Mouse (Mus musculus) adrenal gland, postnatal 25 days (tissue): ENCODE results near the gene Ppfia3. TPM values are rescaled to one million over a fixed set of nuclear protein-coding genes. Genes with fewer than 3 reads are reported as not detected.

ENCODE experiments used
- DNase-seq: peaks from one replicate; pipeline ENCODE4 v3.0.0; 2021; ENCODE audit warnings: mixed read lengths
- total RNA-seq: library from RNA; stranded (reverse); gene quantifications from 2 replicates; pipeline ENCODE4 v1.2.3, GENCODE M21; 2021

The Ppfia3 gene
- total RNA-seq, 1 experiment from 2014 or later, result 2.9 TPM

- DNase-seq, result no peak
Measured at GRCm38 (mm10) chr7:45343543-45343942, 23.3 kb downstream of the Ppfia3 start.

GRCm38 (mm10) chr7:45342081-45342480 is 24.7 kb downstream of the Ppfia3 start:
- DNase-seq, result no peak

GRCm38 (mm10) chr7:45341303-45341702 is 25.5 kb downstream of the Ppfia3 start:
- peak; percentile 71 for DNase-seq

GRCm38 (mm10) chr7:45340669-45341068 is 26.1 kb downstream of the Ppfia3 start:
- DNase-seq, result peak; percentile 34

- DNase-seq, result no peak
Measured at GRCm38 (mm10) chr7:45340066-45340442, 26.8 kb downstream of the Ppfia3 start.

- peak; percentile 60 for DNase-seq
Measured at GRCm38 (mm10) chr7:45339410-45340065, 27.3 kb downstream of the Ppfia3 start.

- no peak for DNase-seq
Measured at GRCm38 (mm10) chr7:45338161-45338911, 28.5 kb downstream of the Ppfia3 start.

- DNase-seq, result no peak
Measured at GRCm38 (mm10) chr7:45337469-45337868, 29.4 kb downstream of the Ppfia3 start.

GRCm38 (mm10) chr7:45336319-45336718 is 30.5 kb downstream of the Ppfia3 start:
- no peak for DNase-seq

GRCm38 (mm10) chr7:45335056-45335455 is 31.8 kb downstream of the Ppfia3 start, which contains the start of gene Hrc:
Gene Hrc (plus strand): TSS chr7:45335290.
- DNase-seq, result no peak

- no peak for DNase-seq
Measured at GRCm38 (mm10) chr7:45334605-45335004, 32.2 kb downstream of the Ppfia3 start.

- peak; percentile 85 for DNase-seq
Measured at GRCm38 (mm10) chr7:45333431-45333982, 33.3 kb downstream of the Ppfia3 start, which contains the start of gene Trpm4. Gene Trpm4 (minus strand): TSS chr7:45333780.

GRCm38 (mm10) chr7:45332685-45333425 is 34.0 kb downstream of the Ppfia3 start:
- DNase-seq, result peak; percentile 21

- no peak for DNase-seq
Measured at GRCm38 (mm10) chr7:45331502-45331901, 35.3 kb downstream of the Ppfia3 start.

GRCm38 (mm10) chr7:45328841-45329475 is 37.9 kb downstream of the Ppfia3 start:
- no peak for DNase-seq

- no peak for DNase-seq
Measured at GRCm38 (mm10) chr7:45325800-45326199, 41.0 kb downstream of the Ppfia3 start.

- DNase-seq, result no peak
Measured at GRCm38 (mm10) chr7:45323069-45323468, 43.8 kb downstream of the Ppfia3 start.

GRCm38 (mm10) chr7:45322245-45322644 is 44.6 kb downstream of the Ppfia3 start:
- no peak for DNase-seq

- DNase-seq, result no peak
Measured at GRCm38 (mm10) chr7:45316536-45316935, 50.3 kb downstream of the Ppfia3 start.

GRCm38 (mm10) chr7:45315182-45315701 is 51.6 kb downstream of the Ppfia3 start:
- no peak for DNase-seq

GRCm38 (mm10) chr7:45313495-45313894 is 53.3 kb downstream of the Ppfia3 start:
- no peak for DNase-seq
